Mouse (Mus musculus) kidney, embryonic 15.5 days (tissue): ENCODE results near the gene Selenow. TPM values are rescaled to one million over a fixed set of nuclear protein-coding genes. Genes with fewer than 3 reads are reported as not detected.

Experiments used
- ATAC-seq: fragments of 200-750 bp; cut with Nextera tagmentation; replicated peaks from 2 replicates; pipeline ENCODE4 v1.8.0; 2017; ENCODE audit warnings: moderate TSS enrichment; ENCODE audit not compliant: low FRiP score
- H3K27ac ChIP-seq: fragments of 300-500 bp; sonication (generic); 2 replicates; pipeline ENCODE4 v1.5.1; 2015; ENCODE audit warnings: mild to moderate bottlenecking, inconsistent platforms
- H3K27me3 ChIP-seq: fragments of 300-500 bp; sonication (generic); 2 replicates; pipeline ENCODE4 v1.6.1; 2015; ENCODE audit warnings: inconsistent platforms
- H3K36me3 ChIP-seq: fragments of 300-500 bp; sonication (generic); 2 replicates; pipeline ENCODE4 v1.6.1; 2015; ENCODE audit warnings: inconsistent platforms
- H3K4me1 ChIP-seq: fragments of 300-500 bp; sonication (generic); 2 replicates; pipeline ENCODE4 v1.6.1; 2015; ENCODE audit warnings: inconsistent platforms
- H3K4me2 ChIP-seq: fragments of 300-500 bp; sonication (generic); 2 replicates; pipeline ENCODE4 v1.6.1; 2015; ENCODE audit warnings: moderate library complexity, mild to moderate bottlenecking, inconsistent platforms
- H3K4me3 ChIP-seq: fragments of 300-500 bp; sonication (generic); replicated peaks from 2 replicates; pipeline ENCODE4 v1.5.1; 2015; ENCODE audit warnings: mild to moderate bottlenecking, inconsistent platforms
- H3K9ac ChIP-seq: fragments of 300-500 bp; sonication (generic); 2 replicates; pipeline ENCODE4 v1.6.1; 2015; ENCODE audit warnings: mild to moderate bottlenecking, inconsistent platforms
- H3K9me3 ChIP-seq: fragments of 300-500 bp; sonication (generic); replicated peaks from 2 replicates; pipeline ENCODE4 v1.6.1; 2016; ENCODE audit warnings: inconsistent platforms
- WGBS: fragments of 180-500 bp; shearing (Covaris S2); methylation state at CpG from one replicate; pipeline ENCODE4 v1.1.7; 2015; ENCODE audit warnings: mixed read lengths; 5-methylcytosine and 5-hydroxymethylcytosine counted together
- polyA plus RNA-seq: library from polyadenylated mRNA; unstranded; fragments of >200 nt; fragmentation: Nextera tagmentation; extraction: Ambion mirVana; gene quantifications from 2 replicates; pipeline ENCODE4 v1.2.1, GENCODE M21; 2015

The Selenow gene
- polyA plus RNA-seq, 1 experiment from 2014 or later: 745 TPM

GRCm38 (mm10) chr7:15945211-15945610, 23.0 kb upstream of the Selenow start:
- 5% methylated on average over 8 of the region's 8 CpGs for WGBS
- ATAC-seq: no peak
- no peaks in the 10 kb centered on the region for H3K9me3 ChIP-seq
- peak overlapping the region; percentile 85 for H3K9ac ChIP-seq
- peak overlapping the region; percentile 98; the same call in 1 of the 2 replicates for H3K27ac ChIP-seq
- peak overlapping the region; percentile 71 for H3K4me2 ChIP-seq
- no peaks in the 10 kb centered on the region for H3K27me3 ChIP-seq
- H3K4me1 ChIP-seq: peaks cover 32% of the 10 kb centered on the region
- peak overlapping the region; percentile 90 for H3K4me3 ChIP-seq
- H3K36me3 ChIP-seq: peaks cover 52% of the 10 kb centered on the region

- no peaks in the 10 kb centered on the region for H3K27me3 ChIP-seq
- H3K36me3 ChIP-seq: peaks cover 52% of the 10 kb centered on the region
- H3K9me3 ChIP-seq: no peaks in the 10 kb centered on the region
- ATAC-seq: no peak
- H3K4me2 ChIP-seq: peak overlapping the region; percentile 71; the same call in 1 of the 2 replicates
- no peak overlapping the region for H3K9ac ChIP-seq
- H3K27ac ChIP-seq: no peak overlapping the region
- WGBS: 88% methylated on average over 1 of the region's 1 CpGs
- H3K4me1 ChIP-seq: peaks cover 32% of the 10 kb centered on the region
- peak overlapping the region; percentile 90; the same call in 1 of the 2 replicates for H3K4me3 ChIP-seq
Measured at GRCm38 (mm10) chr7:15944311-15944710, 22.1 kb upstream of the Selenow start.

DNA sequence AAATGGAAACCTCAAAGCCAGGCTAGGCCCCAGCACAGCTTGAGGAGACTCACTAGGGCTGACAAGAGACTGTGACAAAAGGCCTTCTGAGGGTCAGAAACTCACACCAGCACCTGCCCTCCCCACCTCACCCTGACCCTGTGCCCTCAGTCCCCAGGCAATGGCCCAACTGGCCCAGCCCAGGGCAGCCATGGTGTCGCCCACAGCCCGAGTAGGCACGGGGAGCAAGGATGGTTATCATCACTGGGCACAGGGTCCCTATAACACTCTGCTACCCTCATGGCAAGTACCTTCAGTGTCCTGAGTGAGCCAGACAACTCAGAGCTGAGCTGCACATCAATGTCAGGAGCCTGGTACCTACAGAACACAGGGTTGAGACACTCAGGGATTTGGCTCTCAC, 16.4 kb upstream of the Selenow start:
- Histone ChIP-seq H3K4me1 (peaks cover 4% of the 10 kb centered on the region; the same call in 1 of the 2 replicates), H3K4me3 (no peak overlapping the region), H3K36me3 (peaks cover 85% of the 10 kb centered on the region), H3K27me3 (no peaks in the 10 kb centered on the region), H3K9ac (no peak overlapping the region), H3K4me2 (no peak overlapping the region), H3K9me3 (no peaks in the 10 kb centered on the region; the same call in 1 of the 2 replicates), H3K27ac (no peak overlapping the region)
- no peak; the same call in 1 of the 2 replicates for ATAC-seq
- WGBS: 97% methylated on average over 3 of the region's 3 CpGs

GRCm38 (mm10) chr7:15937491-15937890, 15.3 kb upstream of the Selenow start:
- no peak for ATAC-seq
- Histone ChIP-seq H3K27me3 (no peaks in the 10 kb centered on the region), H3K4me2 (no peak overlapping the region), H3K9me3 (no peaks in the 10 kb centered on the region; the same call in 1 of the 2 replicates), H3K4me1 (peaks cover 9% of the 10 kb centered on the region; the same call in 1 of the 2 replicates), H3K4me3 (no peak overlapping the region), H3K9ac (no peak overlapping the region), H3K36me3 (peaks cover 74% of the 10 kb centered on the region), H3K27ac (no peak overlapping the region)
- whole genome bisulfite sequencing: 90% methylated on average over 5 of the region's 5 CpGs

- Histone ChIP-seq H3K27ac (peak overlapping the region; percentile 77), H3K4me1 (peaks cover 9% of the 10 kb centered on the region; the same call in 1 of the 2 replicates), H3K9me3 (no peaks in the 10 kb centered on the region; the same call in 1 of the 2 replicates), H3K27me3 (no peaks in the 10 kb centered on the region), H3K36me3 (peaks cover 36% of the 10 kb centered on the region), H3K9ac (no peak overlapping the region), H3K4me2 (peak overlapping the region; percentile 5; the same call in 1 of the 2 replicates), H3K4me3 (no peak overlapping the region)
- ATAC-seq: peak; percentile 61
- 40% methylated on average over 16 of the region's 16 CpGs for WGBS
Measured at GRCm38 (mm10) chr7:15933437-15934359, 11.5 kb upstream of the Selenow start.

DNA sequence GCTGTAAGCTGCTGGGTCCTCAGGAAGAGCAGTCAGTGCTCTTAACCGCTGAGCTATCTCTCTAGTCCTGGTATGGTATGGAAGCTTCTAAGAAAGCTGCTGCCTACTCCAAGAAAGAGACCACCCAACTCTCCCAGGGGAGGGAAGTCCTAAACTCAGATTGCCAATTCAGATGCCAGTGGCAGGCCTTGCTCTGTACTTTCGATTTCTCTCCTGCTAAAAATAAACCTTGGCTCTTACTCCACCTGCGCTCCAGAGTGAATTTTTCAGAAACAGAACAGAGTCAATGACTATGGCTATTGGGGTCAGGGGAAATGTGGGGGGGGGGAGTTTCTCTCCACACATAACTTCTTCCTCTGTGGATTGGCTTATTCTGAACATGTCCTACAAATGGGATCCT, 9.4 kb upstream of the Selenow start:
- no peak for ATAC-seq
- H3K4me2 ChIP-seq: no peak overlapping the region
- H3K9me3 ChIP-seq: no peaks in the 10 kb centered on the region; the same call in 1 of the 2 replicates
- H3K27me3 ChIP-seq: no peaks in the 10 kb centered on the region
- peaks cover 9% of the 10 kb centered on the region; the same call in 1 of the 2 replicates for H3K4me1 ChIP-seq
- no peak overlapping the region for H3K9ac ChIP-seq
- H3K4me3 ChIP-seq: no peak overlapping the region
- peaks cover 16% of the 10 kb centered on the region for H3K36me3 ChIP-seq
- no peak overlapping the region for H3K27ac ChIP-seq
- WGBS: 88% methylated on average over 3 of the region's 3 CpGs

DNA sequence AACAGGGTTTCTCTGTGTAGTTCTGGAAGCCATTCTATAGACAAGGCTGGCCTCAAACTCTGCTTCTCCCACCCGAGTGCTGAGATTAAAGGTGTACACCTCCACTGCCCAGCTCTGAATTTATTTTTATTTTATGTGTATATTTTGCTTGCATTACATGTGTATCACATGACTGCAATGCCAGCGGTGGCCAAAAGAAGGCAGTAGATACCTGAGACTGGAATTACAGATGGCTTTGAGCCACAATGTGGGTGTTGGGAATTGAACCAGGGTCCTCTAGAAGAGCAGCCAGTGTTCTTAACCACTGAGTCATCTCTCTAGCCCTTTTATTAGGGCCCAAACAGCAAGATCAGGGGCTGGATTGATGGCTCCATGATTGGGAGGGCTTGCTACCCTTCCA, 8.3 kb upstream of the Selenow start:
- H3K9ac ChIP-seq: no peak overlapping the region
- peaks cover 9% of the 10 kb centered on the region; the same call in 1 of the 2 replicates for H3K4me1 ChIP-seq
- H3K4me3 ChIP-seq: no peak overlapping the region
- H3K9me3 ChIP-seq: no peaks in the 10 kb centered on the region; the same call in 1 of the 2 replicates
- ATAC-seq: no peak
- no peaks in the 10 kb centered on the region for H3K27me3 ChIP-seq
- no peak overlapping the region for H3K27ac ChIP-seq
- peaks cover 5% of the 10 kb centered on the region; the same call in 1 of the 2 replicates for H3K36me3 ChIP-seq
- H3K4me2 ChIP-seq: no peak overlapping the region
- WGBS: 61% methylated on average over 2 of the region's 2 CpGs

DNA sequence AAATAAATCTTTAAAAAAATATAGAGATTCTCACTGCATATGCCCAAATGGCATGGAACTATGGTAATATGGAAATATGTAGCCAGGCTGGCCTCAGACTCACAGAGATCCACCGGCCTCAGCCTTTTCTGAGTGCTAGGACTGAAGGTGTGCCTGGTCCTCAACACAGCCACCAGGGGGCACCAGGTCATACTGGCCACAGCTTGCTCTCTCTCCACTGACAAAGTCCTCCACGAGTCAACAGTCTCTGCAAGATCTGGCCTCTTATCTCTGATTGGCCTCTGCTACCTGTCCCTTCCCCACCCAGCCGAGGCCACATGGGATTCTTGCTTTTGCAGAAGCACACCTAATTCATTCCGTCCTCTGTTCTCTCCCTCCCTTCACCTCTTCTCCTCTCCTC, 7.7 kb upstream of the Selenow start:
- Histone ChIP-seq H3K4me3 (no peak overlapping the region), H3K27ac (no peak overlapping the region), H3K4me2 (no peak overlapping the region), H3K4me1 (peaks cover 9% of the 10 kb centered on the region; the same call in 1 of the 2 replicates), H3K9ac (no peak overlapping the region), H3K27me3 (no peaks in the 10 kb centered on the region), H3K9me3 (no peaks in the 10 kb centered on the region), H3K36me3 (no peaks in the 10 kb centered on the region; the same call in 1 of the 2 replicates)
- 44% methylated on average over 4 of the region's 4 CpGs for WGBS
- 0 out of 2 replicates have a peak, but pooled peaks have one; percentile 44 for ATAC-seq

DNA sequence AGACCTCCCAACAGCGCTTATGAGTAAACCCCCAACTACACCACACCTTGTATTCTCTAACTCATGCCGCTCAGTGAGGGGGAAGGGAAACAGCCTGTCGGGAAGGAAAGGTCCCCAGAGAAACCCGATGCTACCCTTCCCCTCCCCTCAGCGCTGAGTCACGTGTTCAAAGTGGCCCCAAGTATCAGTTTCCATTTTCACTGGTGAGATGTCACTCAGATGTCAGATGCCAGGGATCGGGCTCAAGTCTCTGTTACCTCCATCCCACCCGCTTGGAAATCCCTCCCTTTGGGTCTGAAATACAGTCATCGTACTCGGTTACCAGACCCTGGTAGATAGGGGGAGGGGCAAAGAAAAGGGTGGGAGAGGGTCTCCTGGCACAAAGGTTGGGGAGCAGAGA, 406 bp downstream of the Selenow start:
- Histone ChIP-seq H3K9me3 (no peaks in the 10 kb centered on the region), H3K27ac (peak overlapping the region; percentile 81), H3K4me1 (peaks cover 27% of the 10 kb centered on the region), H3K36me3 (peaks cover 35% of the 10 kb centered on the region), H3K27me3 (no peaks in the 10 kb centered on the region), H3K4me3 (peak overlapping the region; percentile 74), H3K4me2 (peak overlapping the region; percentile 83), H3K9ac (peak overlapping the region; percentile 77)
- ATAC-seq: peak; percentile 73
- 0% methylated on average over 10 of the region's 10 CpGs for WGBS

DNA sequence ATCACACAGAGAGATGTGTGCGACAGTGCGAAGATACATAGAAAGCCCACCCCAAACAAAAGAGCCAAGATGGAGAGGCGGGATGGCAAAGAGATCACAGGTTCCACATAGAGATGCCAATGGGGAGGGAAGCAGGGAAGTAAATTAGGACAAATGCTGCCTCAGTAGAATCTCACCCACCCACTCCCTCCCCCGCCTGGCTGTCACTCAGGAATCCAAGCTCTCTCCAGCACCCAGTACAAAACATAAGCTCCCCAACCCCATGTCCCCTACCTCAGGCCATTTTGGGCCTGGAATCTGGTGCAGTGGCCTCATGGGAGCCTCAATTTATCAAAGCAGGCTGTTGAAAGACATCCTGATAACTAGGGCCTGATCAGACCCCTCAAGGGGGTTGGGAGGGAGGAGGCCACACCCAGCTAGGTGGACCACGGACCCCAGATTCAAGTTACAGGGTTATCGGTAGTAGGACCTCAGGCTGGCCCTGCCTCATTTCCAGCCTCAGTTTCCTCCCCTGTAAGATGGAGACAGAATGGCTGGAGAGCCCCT, 1.5 kb downstream of the Selenow start:
- H3K36me3 ChIP-seq: peaks cover 39% of the 10 kb centered on the region
- 86% methylated on average over 6 of the region's 6 CpGs for WGBS
- ATAC-seq: no peak
- peak overlapping the region; percentile 83 for H3K4me2 ChIP-seq
- no peaks in the 10 kb centered on the region for H3K27me3 ChIP-seq
- H3K9me3 ChIP-seq: no peaks in the 10 kb centered on the region
- H3K4me1 ChIP-seq: peaks cover 27% of the 10 kb centered on the region
- H3K4me3 ChIP-seq: peak overlapping the region; percentile 74
- H3K27ac ChIP-seq: no peak overlapping the region
- H3K9ac ChIP-seq: peak overlapping the region; percentile 77

DNA sequence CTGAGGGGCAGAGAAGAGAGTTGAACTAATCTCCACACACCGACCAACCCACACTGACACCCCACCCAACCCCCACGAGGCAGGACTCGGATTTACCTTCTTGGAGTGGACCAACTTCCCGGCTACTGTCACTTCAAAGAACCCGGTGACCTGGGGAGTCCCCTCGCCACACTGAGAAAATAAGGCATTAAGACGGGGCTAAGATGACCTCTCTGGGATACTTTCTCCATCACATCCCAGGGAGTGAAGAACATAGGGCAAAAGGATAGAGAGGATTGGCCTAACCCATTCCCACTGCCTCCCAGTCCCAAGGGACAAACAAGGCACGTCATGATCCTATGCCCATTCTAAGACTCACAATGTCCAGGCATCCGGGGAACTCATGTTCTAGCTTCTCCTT, 2.3 kb downstream of the Selenow start:
- no peaks in the 10 kb centered on the region for H3K27me3 ChIP-seq
- H3K4me1 ChIP-seq: peaks cover 27% of the 10 kb centered on the region
- peaks cover 39% of the 10 kb centered on the region for H3K36me3 ChIP-seq
- ATAC-seq: no peak
- peak overlapping the region; percentile 83 for H3K4me2 ChIP-seq
- no peaks in the 10 kb centered on the region for H3K9me3 ChIP-seq
- H3K4me3 ChIP-seq: peak overlapping the region; percentile 74; the same call in 1 of the 2 replicates
- 94% methylated on average over 9 of the region's 9 CpGs for WGBS
- no peak overlapping the region for H3K27ac ChIP-seq
- H3K9ac ChIP-seq: no peak overlapping the region

DNA sequence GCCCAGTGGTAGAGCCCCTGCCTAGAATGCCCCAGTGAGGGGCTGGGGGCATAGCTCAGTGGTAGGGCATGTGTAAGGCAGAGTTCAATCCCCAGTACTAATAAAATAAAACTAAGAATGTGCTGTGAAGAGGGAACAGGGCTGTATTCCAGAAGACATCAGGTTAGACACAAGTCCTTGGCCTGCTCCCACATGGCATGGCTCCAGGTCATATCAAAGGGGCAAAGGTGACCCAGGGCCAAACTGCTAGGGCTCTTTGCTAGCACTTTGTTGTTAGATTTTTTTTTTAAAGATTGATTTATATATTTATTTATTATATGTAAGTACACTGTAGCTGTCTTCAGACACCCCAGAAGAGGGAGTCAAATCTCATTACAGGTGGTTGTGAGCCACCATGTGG, 3.8 kb downstream of the Selenow start:
- H3K27ac ChIP-seq: no peak overlapping the region
- peaks cover 27% of the 10 kb centered on the region for H3K4me1 ChIP-seq
- H3K36me3 ChIP-seq: peaks cover 39% of the 10 kb centered on the region
- no peak for ATAC-seq
- no peak overlapping the region for H3K9ac ChIP-seq
- H3K9me3 ChIP-seq: no peaks in the 10 kb centered on the region
- no peaks in the 10 kb centered on the region for H3K27me3 ChIP-seq
- no peak overlapping the region for H3K4me3 ChIP-seq
- no peak overlapping the region for H3K4me2 ChIP-seq
